Mouse (Mus musculus): Measurements from ENCODE around the gene Gimap8. TPM values are rescaled to one million over a fixed set of nuclear protein-coding genes. Genes with fewer than 3 reads are reported as not detected.
"Not testable (repeated sequence)": the region's sequence is repeated elsewhere in the genome, so short reads cannot be mapped to it uniquely, and the experiment has no call there.

The Gimap8 gene
- polyA plus RNA-seq (2015; fragmentation: Nextera tagmentation; extraction: Ambion mirVana) = 1.1 and 1.2 TPM in 2 replicates

GRCm38 (mm10) chr6:48646995-48647394 is at the start of gene Gimap8:
Gimap8 (plus strand) TSS chr6:48647234.
- Histone ChIP-seq H3K4me3 (no peak within 1 kb of the TSS), H3K9me3 (no peaks in the 10 kb centered on the region), H3K4me1 (no peaks in the 10 kb centered on the region), H3K9ac (peak within 1 kb of the TSS; percentile 30), H3K27ac (replicated peaks) (no peak within 1 kb of the TSS), H3K36me3 (no peaks in the 10 kb centered on the region), H3K4me2 (peak within 1 kb of the TSS; percentile 23; the same call in 1 of the 2 replicates), H3K27me3 (replicated peaks) (peaks cover 3% of the 10 kb centered on the region; the same call in 1 of the 2 replicates)
- ATAC-seq (ENCODE audit: extremely low read depth, insufficient number of reproducible peaks, low FRiP score, low TSS enrichment) = no peak
- WGBS = 37% methylated on average over 3 of the region's 3 CpGs

- Histone ChIP-seq H3K4me2 (no peak overlapping the region), H3K36me3 (peaks cover 60% of the 10 kb centered on the region), H3K27ac (replicated peaks) (no peak overlapping the region), H3K9ac (no peak overlapping the region), H3K9me3 (peaks cover 27% of the 10 kb centered on the region), H3K4me1 (peaks cover 16% of the 10 kb centered on the region), H3K27me3 (replicated peaks) (no peaks in the 10 kb centered on the region), H3K4me3 (no peak overlapping the region)
- 88% methylated on average over 1 of the region's 1 CpGs for WGBS
- no peak for ATAC-seq (ENCODE audit: extremely low read depth, insufficient number of reproducible peaks, low FRiP score, low TSS enrichment)
Observed at GRCm38 (mm10) chr6:48600594-48600993, 46.4 kb upstream of the Gimap8 start.

GRCm38 (mm10) chr6:48601271-48602079 is 45.6 kb upstream of the Gimap8 start, which contains the start of gene Zfp775:
Zfp775 (plus strand) TSS chr6:48602063.
- peaks cover 51% of the 10 kb centered on the region for H3K36me3 ChIP-seq
- peak within 1 kb of the TSS; percentile 93 for H3K9ac ChIP-seq
- H3K27ac ChIP-seq (replicated peaks) = peak within 1 kb of the TSS; percentile 86
- H3K4me1 ChIP-seq = peaks cover 15% of the 10 kb centered on the region
- ATAC-seq (ENCODE audit: extremely low read depth, insufficient number of reproducible peaks, low FRiP score, low TSS enrichment) = peak; percentile 100
- H3K4me3 ChIP-seq = peak within 1 kb of the TSS; percentile 88
- H3K4me2 ChIP-seq = peak within 1 kb of the TSS; percentile 92
- H3K9me3 ChIP-seq = peaks cover 18% of the 10 kb centered on the region
- H3K27me3 ChIP-seq (replicated peaks) = no peaks in the 10 kb centered on the region
- 5% methylated on average over 42 of the region's 42 CpGs for WGBS

DNA sequence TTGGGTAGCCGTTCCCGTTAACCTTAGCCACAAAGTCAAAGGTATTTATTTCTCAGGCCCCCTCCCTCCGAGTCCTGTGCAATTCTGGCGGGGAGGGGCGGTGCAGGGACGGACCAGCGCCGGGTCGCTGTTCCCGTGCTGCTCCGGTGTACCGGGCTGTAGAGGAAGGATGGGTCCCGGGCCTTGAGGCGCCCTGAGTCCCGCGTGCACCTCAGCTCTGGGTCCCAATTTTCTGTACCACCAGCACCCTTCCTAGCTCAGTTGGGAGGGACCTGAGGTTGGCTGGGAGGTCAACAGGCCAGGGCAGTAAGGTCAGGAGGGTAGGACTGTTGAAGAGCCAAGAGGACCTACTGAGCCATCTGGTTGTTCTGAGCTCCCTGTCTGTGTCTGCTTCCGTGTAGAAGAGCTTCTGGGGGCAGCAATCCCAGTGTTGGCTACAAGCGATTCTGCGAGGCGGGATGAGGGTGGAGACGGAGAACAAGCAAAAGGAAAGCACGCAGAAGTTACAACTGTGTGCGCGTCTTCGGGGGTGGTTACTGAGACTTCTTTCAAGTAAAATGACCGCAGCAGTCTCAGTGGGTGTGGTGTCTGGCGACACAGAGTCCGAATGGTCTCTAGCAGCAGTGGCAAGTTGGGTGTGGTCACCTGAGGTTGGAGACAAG is 44.8 kb upstream of the Gimap8 start:
- peak; percentile 60 for ATAC-seq (ENCODE audit: extremely low read depth, insufficient number of reproducible peaks, low FRiP score, low TSS enrichment)
- peak overlapping the region; percentile 92 for H3K4me2 ChIP-seq
- H3K9ac ChIP-seq = peak overlapping the region; percentile 93
- peaks cover 43% of the 10 kb centered on the region for H3K36me3 ChIP-seq
- H3K27me3 ChIP-seq (replicated peaks) = no peaks in the 10 kb centered on the region
- peak overlapping the region; percentile 86 for H3K27ac ChIP-seq (replicated peaks)
- peak overlapping the region; percentile 88 for H3K4me3 ChIP-seq
- peaks cover 11% of the 10 kb centered on the region for H3K9me3 ChIP-seq
- 2% methylated on average over 28 of the region's 28 CpGs for WGBS
- peaks cover 15% of the 10 kb centered on the region for H3K4me1 ChIP-seq

DNA sequence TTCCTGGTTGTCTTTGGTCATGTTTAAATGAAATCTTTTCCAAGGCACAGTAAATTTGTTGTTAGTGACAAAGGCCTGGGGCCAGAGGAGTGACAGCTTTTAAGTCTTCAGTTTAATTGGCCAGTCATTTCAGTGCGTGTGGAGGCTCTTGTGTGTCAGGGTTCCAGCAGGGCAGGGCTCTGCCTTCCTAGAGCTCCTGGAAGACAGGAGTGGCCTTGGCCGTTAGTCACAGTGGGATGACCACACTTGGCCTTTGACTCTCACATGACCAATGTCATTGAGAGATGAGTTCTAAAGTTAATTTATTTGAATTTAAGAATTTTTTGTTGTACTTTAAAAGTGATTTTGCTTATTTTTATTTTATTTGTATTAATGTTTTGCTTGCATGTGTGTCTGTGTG is 38.9 kb upstream of the Gimap8 start:
- no peak overlapping the region for H3K4me2 ChIP-seq
- no peak for ATAC-seq (ENCODE audit: extremely low read depth, insufficient number of reproducible peaks, low FRiP score, low TSS enrichment)
- no peak overlapping the region for H3K9ac ChIP-seq
- no peaks in the 10 kb centered on the region for H3K27me3 ChIP-seq (replicated peaks)
- 77% methylated on average over 2 of the region's 2 CpGs for WGBS
- no peak overlapping the region for H3K27ac ChIP-seq (replicated peaks)
- H3K9me3 ChIP-seq = no peaks in the 10 kb centered on the region
- H3K36me3 ChIP-seq = peaks cover 11% of the 10 kb centered on the region
- H3K4me1 ChIP-seq = peaks cover 9% of the 10 kb centered on the region
- no peak overlapping the region for H3K4me3 ChIP-seq

DNA sequence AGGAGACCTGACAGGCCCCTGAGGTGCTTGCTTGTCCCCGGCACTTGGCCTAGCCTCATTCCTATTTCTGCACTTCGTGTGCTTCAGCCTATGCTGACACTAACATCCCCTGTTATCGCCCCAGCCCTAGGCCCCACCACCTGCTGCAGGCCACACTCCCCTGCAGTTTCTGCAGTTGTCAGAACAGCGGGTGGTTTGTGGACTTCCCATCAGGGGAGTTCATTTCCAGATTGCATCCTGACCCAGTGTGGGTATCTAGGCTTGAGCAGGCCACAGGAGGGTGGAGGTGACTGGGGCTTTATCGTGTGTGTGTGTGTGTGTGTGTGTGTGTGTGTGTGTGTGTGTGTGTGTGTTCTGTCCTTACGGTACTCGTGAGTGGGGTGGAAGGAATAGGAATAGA is 37.5 kb upstream of the Gimap8 start:
- Histone ChIP-seq H3K4me1 (peaks cover 10% of the 10 kb centered on the region), H3K27ac (replicated peaks) (no peak overlapping the region), H3K27me3 (replicated peaks) (no peaks in the 10 kb centered on the region), H3K4me2 (no peak overlapping the region), H3K9me3 (no peaks in the 10 kb centered on the region), H3K4me3 (no peak overlapping the region), H3K9ac (peak overlapping the region; percentile 50), H3K36me3 (peaks cover 23% of the 10 kb centered on the region)
- ATAC-seq (ENCODE audit: extremely low read depth, insufficient number of reproducible peaks, low FRiP score, low TSS enrichment) = no peak
- WGBS = 35% methylated on average over 7 of the region's 7 CpGs

GRCm38 (mm10) chr6:48610657-48611056 is 36.4 kb upstream of the Gimap8 start:
- 75% methylated on average over 3 of the region's 3 CpGs for whole genome bisulfite sequencing
- Histone ChIP-seq H3K9ac (no peak overlapping the region), H3K36me3 (peaks cover 23% of the 10 kb centered on the region), H3K4me3 (no peak overlapping the region), H3K4me1 (peaks cover 10% of the 10 kb centered on the region), H3K27me3 (replicated peaks) (no peaks in the 10 kb centered on the region), H3K9me3 (no peaks in the 10 kb centered on the region), H3K27ac (replicated peaks) (no peak overlapping the region), H3K4me2 (no peak overlapping the region)
- no peak for ATAC-seq (ENCODE audit: extremely low read depth, insufficient number of reproducible peaks, low FRiP score, low TSS enrichment)

DNA sequence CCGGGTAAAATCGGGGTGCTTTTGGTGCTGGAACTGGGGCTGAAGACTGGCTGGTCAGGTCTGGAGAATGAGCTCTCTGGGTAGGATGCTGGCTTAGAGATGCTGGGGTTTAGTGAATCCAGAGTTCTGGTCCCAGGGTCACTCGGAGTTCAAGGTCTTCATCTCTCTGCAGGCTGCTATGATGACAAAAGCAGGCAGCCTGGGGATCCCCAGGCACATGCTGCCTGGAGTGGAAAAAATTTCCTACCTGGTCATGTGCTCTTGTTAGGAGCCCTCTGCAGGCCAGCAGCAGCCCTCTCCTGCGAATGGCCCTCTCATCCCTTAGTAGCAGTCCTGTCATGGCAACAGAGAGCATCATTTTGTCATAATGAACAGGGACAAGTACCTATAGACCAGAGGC is 33.6 kb upstream of the Gimap8 start:
- H3K27ac ChIP-seq (replicated peaks) = no peak overlapping the region
- H3K9me3 ChIP-seq = no peaks in the 10 kb centered on the region
- H3K4me3 ChIP-seq = no peak overlapping the region
- no peak for ATAC-seq (ENCODE audit: extremely low read depth, insufficient number of reproducible peaks, low FRiP score, low TSS enrichment)
- no peak overlapping the region for H3K4me2 ChIP-seq
- WGBS = 71% methylated on average over 4 of the region's 4 CpGs
- peaks cover 10% of the 10 kb centered on the region for H3K4me1 ChIP-seq
- peaks cover 37% of the 10 kb centered on the region for H3K36me3 ChIP-seq
- H3K27me3 ChIP-seq (replicated peaks) = no peaks in the 10 kb centered on the region
- H3K9ac ChIP-seq = 0 out of 2 replicates have a peak overlapping the region, but pooled peaks have one; percentile 10

DNA sequence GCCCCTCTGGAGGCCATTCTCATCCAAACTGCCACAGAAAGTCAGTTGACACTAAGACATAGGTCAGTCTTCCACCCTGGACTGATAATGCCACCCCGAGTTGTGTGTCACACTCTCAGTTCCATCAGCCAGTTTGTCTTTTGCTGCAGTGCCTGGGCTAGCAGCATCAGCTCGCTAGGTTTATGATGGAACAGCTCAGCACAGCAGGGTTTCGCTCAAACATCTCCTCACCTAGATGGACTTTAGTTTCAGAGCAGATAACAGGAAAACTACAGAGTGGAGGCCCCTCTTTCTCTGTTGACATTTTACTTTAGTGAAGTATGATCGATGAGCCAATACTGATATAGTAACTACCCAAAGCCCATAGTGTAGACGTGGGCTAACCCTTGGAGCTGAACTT is 32.3 kb upstream of the Gimap8 start:
- no peak for ATAC-seq (ENCODE audit: extremely low read depth, insufficient number of reproducible peaks, low FRiP score, low TSS enrichment)
- 84% methylated on average over 5 of the region's 5 CpGs for WGBS
- peaks cover 45% of the 10 kb centered on the region for H3K36me3 ChIP-seq
- no peaks in the 10 kb centered on the region for H3K27me3 ChIP-seq (replicated peaks)
- no peaks in the 10 kb centered on the region for H3K9me3 ChIP-seq
- no peak overlapping the region for H3K4me2 ChIP-seq
- H3K27ac ChIP-seq (replicated peaks) = no peak overlapping the region
- H3K4me3 ChIP-seq = no peak overlapping the region
- H3K4me1 ChIP-seq = peaks cover 3% of the 10 kb centered on the region; the same call in 1 of the 2 replicates
- no peak overlapping the region for H3K9ac ChIP-seq

GRCm38 (mm10) chr6:48620031-48620430 is 27.0 kb upstream of the Gimap8 start:
- 88% methylated on average over 30 of the region's 30 CpGs for WGBS
- no peaks in the 10 kb centered on the region for H3K4me1 ChIP-seq
- H3K4me2 ChIP-seq = no peak overlapping the region
- no peak overlapping the region for H3K27ac ChIP-seq (replicated peaks)
- H3K9me3 ChIP-seq = no peaks in the 10 kb centered on the region
- ATAC-seq (ENCODE audit: extremely low read depth, insufficient number of reproducible peaks, low FRiP score, low TSS enrichment) = no peak
- peaks cover 3% of the 10 kb centered on the region; the same call in 1 of the 2 replicates for H3K27me3 ChIP-seq (replicated peaks)
- H3K9ac ChIP-seq = no peak overlapping the region
- H3K36me3 ChIP-seq = peaks cover 48% of the 10 kb centered on the region
- H3K4me3 ChIP-seq = no peak overlapping the region

DNA sequence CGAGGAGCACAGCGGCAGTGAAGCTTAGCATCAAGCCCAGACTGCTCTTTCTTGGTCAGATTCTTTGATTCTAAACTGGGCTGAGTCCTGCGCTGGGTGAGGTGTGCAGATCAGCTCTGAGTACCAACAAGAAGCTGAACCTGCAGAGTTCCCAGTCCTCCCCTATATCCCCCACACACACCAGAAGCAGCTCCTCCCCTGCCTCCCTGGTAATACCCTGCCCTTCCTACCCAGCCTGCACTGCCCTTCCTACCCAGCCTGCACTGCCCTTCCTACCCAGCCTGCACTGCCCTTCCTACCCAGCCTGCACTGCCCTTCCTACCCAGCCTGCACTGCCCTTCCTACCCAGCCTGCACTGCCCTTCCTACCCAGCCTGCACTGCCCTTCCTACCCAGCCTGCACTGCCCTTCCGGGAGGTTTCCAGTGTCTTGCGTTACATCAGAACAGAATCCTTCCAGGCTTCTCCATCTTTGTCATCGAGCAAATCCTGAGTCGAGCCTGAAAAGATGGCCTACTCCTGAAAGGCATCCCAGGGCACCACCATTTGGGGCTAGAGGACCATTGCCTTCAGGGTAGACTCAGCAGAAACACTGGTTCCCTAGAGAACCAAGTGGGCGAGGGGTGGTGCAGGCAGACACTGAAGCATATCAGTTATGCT is 24.7 kb upstream of the Gimap8 start:
- WGBS = 79% methylated on average over 8 of the region's 8 CpGs
- not testable (repeated sequence) for H3K4me2 ChIP-seq; H3K4me3 ChIP-seq; H3K27ac ChIP-seq (replicated peaks); ATAC-seq (ENCODE audit: extremely low read depth, insufficient number of reproducible peaks, low FRiP score, low TSS enrichment); H3K4me1 ChIP-seq; H3K9ac ChIP-seq; H3K9me3 ChIP-seq
- Histone ChIP-seq H3K27me3 (replicated peaks) (peaks cover 20% of the 10 kb centered on the region), H3K36me3 (peaks cover 33% of the 10 kb centered on the region)
